Mouse (Mus musculus): ENCODE measurements around the gene Cdh3. TPM values are rescaled to one million over a fixed set of nuclear protein-coding genes. Genes with fewer than 3 reads are reported as not detected.

Cdh3 gene
- polyA plus RNA-seq, 1 experiment from 2014 or later = 37.7 TPM

DNA sequence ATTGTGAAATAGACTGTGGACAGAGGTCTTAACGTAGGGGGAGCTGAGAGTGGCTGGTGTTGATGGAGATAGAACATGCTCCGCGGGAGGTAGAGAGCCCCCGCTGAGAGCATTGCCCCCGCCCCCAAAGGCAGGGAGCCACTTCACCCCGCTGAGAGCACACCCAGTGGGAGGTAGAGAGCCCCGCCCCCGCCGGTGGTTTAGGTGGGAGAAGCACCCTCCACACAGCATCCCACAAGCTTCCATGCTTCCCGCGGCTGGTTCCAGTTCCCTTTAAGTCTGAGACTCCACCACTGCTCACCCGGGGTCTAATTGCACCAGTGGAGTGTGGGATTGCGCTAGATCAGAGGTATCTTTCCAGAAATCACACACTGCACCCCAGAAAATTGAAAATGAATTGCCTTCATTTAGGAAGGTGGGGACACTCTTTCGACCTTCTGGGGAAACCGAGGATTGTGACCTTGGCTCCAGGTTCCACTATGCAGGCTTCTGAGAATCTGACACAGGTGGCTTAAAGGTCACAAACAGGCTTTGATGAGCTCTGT is 96.0 kb downstream of the Cdh3 start:
- H3K27ac ChIP-seq = no peak overlapping the region
- no peaks in the 10 kb centered on the region for H3K36me3 ChIP-seq
- H3K4me1 ChIP-seq = peaks cover 18% of the 10 kb centered on the region
- peaks cover 74% of the 10 kb centered on the region for H3K27me3 ChIP-seq (ENCODE audit: insufficient read depth, poor library complexity, severe bottlenecking)
- no peak for DNase-seq (ENCODE audit: low spot score)
- no peak overlapping the region for H3K4me3 ChIP-seq
- H3K9me3 ChIP-seq = no peaks in the 10 kb centered on the region
- WGBS = 15% methylated on average over 15 of the region's 15 CpGs

Other genes starting within 250 kb of the Cdh3 start
- gene Smpd3, start 172.9 kb upstream of the Cdh3 start, polyA plus RNA-seq (2016; fragmentation: Nextera tagmentation; extraction: Ambion mirVana) = 3.8 and 4.4 TPM in 2 replicates
- 12.5 and 19.3 TPM in 2 replicates for gene Zfp90, start 95.6 kb upstream of the Cdh3 start, polyA plus RNA-seq (2016; fragmentation: Nextera tagmentation; extraction: Ambion mirVana)
- gene 6030452D12Rik, start 10.4 kb upstream of the Cdh3 start, polyA plus RNA-seq (2016; fragmentation: Nextera tagmentation; extraction: Ambion mirVana) = not detected in 2 replicates
- gene Gm10073, start 62.6 kb downstream of the Cdh3 start, polyA plus RNA-seq (2016; fragmentation: Nextera tagmentation; extraction: Ambion mirVana) = 4.9 and 6.8 TPM in 2 replicates
- gene Cdh1, start 92.5 kb downstream of the Cdh3 start, polyA plus RNA-seq (2016; fragmentation: Nextera tagmentation; extraction: Ambion mirVana) = 3.3 and 11.4 TPM in 2 replicates
- gene Tango6, start 172.2 kb downstream of the Cdh3 start, polyA plus RNA-seq (2016; fragmentation: Nextera tagmentation; extraction: Ambion mirVana) = 10.5 and 10.9 TPM in 2 replicates